Mouse (Mus musculus) limb, embryonic 12.5 days (tissue): ENCODE data around the gene Alox12b. TPM values are rescaled to one million over a fixed set of nuclear protein-coding genes. Genes with fewer than 3 reads are reported as not detected.

ENCODE experiments used
- ATAC-seq: fragments of 200-750 bp; cut with Nextera tagmentation; 2 replicates; pipeline ENCODE4 v1.8.0; 2017; ENCODE audit warnings: low read depth, moderate TSS enrichment; ENCODE audit not compliant: insufficient number of reproducible peaks, insufficient read depth, low FRiP score, low TSS enrichment
- H3K27ac ChIP-seq: fragments of 300-500 bp; sonication (generic); 2 replicates; pipeline ENCODE4 v1.5.1; 2016; ENCODE audit warnings: mild to moderate bottlenecking, moderate library complexity
- H3K27me3 ChIP-seq: fragments of 300-500 bp; sonication (generic); 2 replicates; pipeline ENCODE4 v1.6.1; 2016; ENCODE audit warnings: mild to moderate bottlenecking, moderate library complexity
- H3K36me3 ChIP-seq: fragments of 300-500 bp; sonication (generic); 2 replicates; pipeline ENCODE4 v1.6.1; 2016; ENCODE audit warnings: mild to moderate bottlenecking, moderate library complexity
- H3K4me1 ChIP-seq: fragments of 300-500 bp; sonication (generic); replicated peaks from 2 replicates; pipeline ENCODE4 v1.6.1; 2016
- H3K4me2 ChIP-seq: fragments of 300-500 bp; sonication (generic); 2 replicates; pipeline ENCODE4 v1.6.1; 2016; ENCODE audit warnings: mild to moderate bottlenecking, moderate library complexity
- H3K4me3 ChIP-seq: fragments of 300-500 bp; sonication (generic); replicated peaks from 2 replicates; pipeline ENCODE4 v1.5.1; 2016; ENCODE audit warnings: mild to moderate bottlenecking
- H3K9ac ChIP-seq: fragments of 300-500 bp; sonication (generic); replicated peaks from 2 replicates; pipeline ENCODE4 v1.6.1; 2016; ENCODE audit warnings: mild to moderate bottlenecking, moderate library complexity
- H3K9me3 ChIP-seq: fragments of 300-500 bp; sonication (generic); 2 replicates; pipeline ENCODE4 v1.6.1; 2016; ENCODE audit warnings: mild to moderate bottlenecking, moderate library complexity
- WGBS: fragments of 180-500 bp; shearing (Covaris S2); methylation state at CpG from one replicate; pipeline ENCODE4 v1.1.7; 2016; 5-methylcytosine and 5-hydroxymethylcytosine counted together
- polyA plus RNA-seq: library from polyadenylated mRNA; unstranded; fragments of >200 nt; fragmentation: Nextera tagmentation; extraction: Ambion mirVana; gene quantifications from 2 replicates; pipeline ENCODE4 v1.2.1, GENCODE M21; 2016

The Alox12b gene
- 0.08 TPM in 1 of 2 replicates, not detected in the other for polyA plus RNA-seq

- Histone ChIP-seq H3K36me3 (no peaks in the 10 kb centered on the region), H3K9me3 (no peaks in the 10 kb centered on the region), H3K9ac (0 out of 2 replicates have a peak within 1 kb of the TSS, but pooled peaks have one; percentile 27), H3K27me3 (peaks cover 64% of the 10 kb centered on the region), H3K4me2 (peak within 1 kb of the TSS; percentile 55), H3K27ac (no peak within 1 kb of the TSS), H3K4me1 (peaks cover 10% of the 10 kb centered on the region; the same call in 1 of the 2 replicates), H3K4me3 (peak within 1 kb of the TSS; percentile 23)
- 2% methylated on average over 18 of the region's 18 CpGs for WGBS
- ATAC-seq: no peak
These were observed at the start of gene Alox12b for GRCm38 (mm10) chr11:69156800-69157199. Alox12b (plus strand) TSS chr11:69156989.

- H3K9ac ChIP-seq: no peak overlapping the region
- H3K4me1 ChIP-seq: 0 out of 2 replicates have a peak, but pooled peaks cover 3% of the 10 kb centered on the region
- H3K9me3 ChIP-seq: no peaks in the 10 kb centered on the region
- no peak overlapping the region for H3K4me3 ChIP-seq
- ATAC-seq: no peak
- H3K27ac ChIP-seq: no peak overlapping the region
- peaks cover 7% of the 10 kb centered on the region; the same call in 1 of the 2 replicates for H3K27me3 ChIP-seq
- H3K36me3 ChIP-seq: peaks cover 69% of the 10 kb centered on the region
- no peak overlapping the region for H3K4me2 ChIP-seq
- WGBS: 86% methylated on average over 11 of the region's 11 CpGs
These were observed 49.1 kb upstream of the Alox12b start for GRCm38 (mm10) chr11:69107676-69108075.

- Histone ChIP-seq H3K27me3 (peaks cover 7% of the 10 kb centered on the region; the same call in 1 of the 2 replicates), H3K27ac (no peak overlapping the region), H3K9ac (no peak overlapping the region), H3K4me1 (0 out of 2 replicates have a peak, but pooled peaks cover 3% of the 10 kb centered on the region), H3K9me3 (no peaks in the 10 kb centered on the region), H3K4me3 (no peak overlapping the region), H3K36me3 (peaks cover 64% of the 10 kb centered on the region), H3K4me2 (no peak overlapping the region)
- ATAC-seq: no peak
- 91% methylated on average over 9 of the region's 9 CpGs for WGBS
These were observed 48.6 kb upstream of the Alox12b start for GRCm38 (mm10) chr11:69108223-69108622.

GRCm38 (mm10) chr11:69109032-69109900, 47.5 kb upstream of the Alox12b start:
- Histone ChIP-seq H3K9me3 (no peaks in the 10 kb centered on the region), H3K4me3 (no peak overlapping the region), H3K36me3 (peaks cover 53% of the 10 kb centered on the region), H3K27ac (no peak overlapping the region), H3K27me3 (peaks cover 7% of the 10 kb centered on the region; the same call in 1 of the 2 replicates), H3K9ac (no peak overlapping the region), H3K4me1 (0 out of 2 replicates have a peak, but pooled peaks cover 3% of the 10 kb centered on the region), H3K4me2 (0 out of 2 replicates have a peak overlapping the region, but pooled peaks have one; percentile 8)
- WGBS: 84% methylated on average over 13 of the region's 13 CpGs
- no peak for ATAC-seq

- peak; percentile 44; the same call in 1 of the 2 replicates for ATAC-seq
- peak overlapping the region; percentile 25; the same call in 1 of the 2 replicates for H3K27ac ChIP-seq
- peak overlapping the region; percentile 57 for H3K4me2 ChIP-seq
- peaks cover 41% of the 10 kb centered on the region for H3K36me3 ChIP-seq
- peak overlapping the region; percentile 57 for H3K9ac ChIP-seq
- peak overlapping the region; percentile 50 for H3K4me3 ChIP-seq
- no peaks in the 10 kb centered on the region for H3K9me3 ChIP-seq
- WGBS: 1% methylated on average over 30 of the region's 30 CpGs
- H3K27me3 ChIP-seq: peaks cover 8% of the 10 kb centered on the region
- H3K4me1 ChIP-seq: 0 out of 2 replicates have a peak, but pooled peaks cover 3% of the 10 kb centered on the region
These were observed 46.3 kb upstream of the Alox12b start for GRCm38 (mm10) chr11:69110319-69111046.

- peaks cover 13% of the 10 kb centered on the region for H3K27me3 ChIP-seq
- H3K4me2 ChIP-seq: peak overlapping the region; percentile 57
- H3K9me3 ChIP-seq: no peaks in the 10 kb centered on the region
- H3K27ac ChIP-seq: peak overlapping the region; percentile 4; the same call in 1 of the 2 replicates
- H3K4me1 ChIP-seq: 0 out of 2 replicates have a peak, but pooled peaks cover 3% of the 10 kb centered on the region
- H3K4me3 ChIP-seq: peak overlapping the region; percentile 50
- peaks cover 33% of the 10 kb centered on the region for H3K36me3 ChIP-seq
- WGBS: 6% methylated on average over 21 of the region's 21 CpGs
- no peak for ATAC-seq
- peak overlapping the region; percentile 57 for H3K9ac ChIP-seq
These were observed 45.6 kb upstream of the Alox12b start for GRCm38 (mm10) chr11:69111051-69111810.

GRCm38 (mm10) chr11:69111865-69112264, 44.9 kb upstream of the Alox12b start:
- Histone ChIP-seq H3K36me3 (peaks cover 27% of the 10 kb centered on the region), H3K9ac (no peak overlapping the region), H3K27ac (no peak overlapping the region), H3K4me1 (0 out of 2 replicates have a peak, but pooled peaks cover 3% of the 10 kb centered on the region), H3K4me2 (peak overlapping the region; percentile 28), H3K27me3 (peaks cover 19% of the 10 kb centered on the region), H3K9me3 (no peaks in the 10 kb centered on the region), H3K4me3 (peak overlapping the region; percentile 50)
- ATAC-seq: no peak
- 63% methylated on average over 4 of the region's 4 CpGs for WGBS

GRCm38 (mm10) chr11:69114018-69114417, 42.8 kb upstream of the Alox12b start:
- Histone ChIP-seq H3K4me2 (no peak overlapping the region), H3K4me1 (peaks cover 12% of the 10 kb centered on the region), H3K27ac (no peak overlapping the region), H3K36me3 (peaks cover 6% of the 10 kb centered on the region; the same call in 1 of the 2 replicates), H3K27me3 (peaks cover 20% of the 10 kb centered on the region), H3K4me3 (no peak overlapping the region), H3K9ac (no peak overlapping the region), H3K9me3 (no peaks in the 10 kb centered on the region)
- no peak for ATAC-seq
- WGBS: 62% methylated on average over 3 of the region's 3 CpGs

GRCm38 (mm10) chr11:69114621-69115020, 42.2 kb upstream of the Alox12b start:
- WGBS: 78% methylated on average over 3 of the region's 3 CpGs
- no peak overlapping the region for H3K4me2 ChIP-seq
- no peak for ATAC-seq
- H3K4me3 ChIP-seq: no peak overlapping the region
- H3K9me3 ChIP-seq: no peaks in the 10 kb centered on the region
- peaks cover 18% of the 10 kb centered on the region for H3K4me1 ChIP-seq
- peaks cover 20% of the 10 kb centered on the region for H3K27me3 ChIP-seq
- no peak overlapping the region for H3K27ac ChIP-seq
- no peaks in the 10 kb centered on the region for H3K36me3 ChIP-seq
- no peak overlapping the region for H3K9ac ChIP-seq

GRCm38 (mm10) chr11:69116843-69117242, 39.9 kb upstream of the Alox12b start:
- peak overlapping the region; percentile 97 for H3K4me2 ChIP-seq
- no peak overlapping the region for H3K9ac ChIP-seq
- H3K27me3 ChIP-seq: peaks cover 33% of the 10 kb centered on the region
- 46% methylated on average over 5 of the region's 5 CpGs for WGBS
- no peaks in the 10 kb centered on the region for H3K36me3 ChIP-seq
- H3K27ac ChIP-seq: no peak overlapping the region
- H3K9me3 ChIP-seq: no peaks in the 10 kb centered on the region
- no peak for ATAC-seq
- peaks cover 34% of the 10 kb centered on the region for H3K4me1 ChIP-seq
- H3K4me3 ChIP-seq: no peak overlapping the region
